Mouse (Mus musculus) midbrain, postnatal 0 days (tissue): ENCODE measurements around the gene Spata22. TPM values are rescaled to one million over a fixed set of nuclear protein-coding genes. Genes with fewer than 3 reads are reported as not detected.

Experiments
- ATAC-seq: fragments of 200-750 bp; cut with Nextera tagmentation; 2 replicates; pipeline ENCODE4 v1.8.0; 2017; ENCODE audit warnings: moderate number of reproducible peaks, mild to moderate bottlenecking, moderate TSS enrichment, moderate library complexity; ENCODE audit not compliant: low FRiP score
- DNase-seq: peaks from one replicate; pipeline ENCODE4 v3.0.0-alpha.2; 2015; ENCODE audit warnings: low spot score
- H3K27ac ChIP-seq: fragments of 300-500 bp; sonication (generic); 2 replicates; pipeline ENCODE4 v1.5.1; 2014; ENCODE audit warnings: low read depth, mild to moderate bottlenecking, low read length, mixed read lengths
- H3K27me3 ChIP-seq: fragments of 300-500 bp; sonication (generic); 2 replicates; pipeline ENCODE4 v1.6.1; 2014; ENCODE audit warnings: low read length, control low read depth, mixed read lengths; ENCODE audit not compliant: insufficient read depth
- H3K36me3 ChIP-seq: fragments of 300-500 bp; sonication (generic); 2 replicates; pipeline ENCODE4 v1.6.1; 2014; ENCODE audit warnings: low read length, control low read depth, mixed read lengths; ENCODE audit not compliant: insufficient read depth
- H3K4me1 ChIP-seq: fragments of 300-500 bp; sonication (generic); 2 replicates; pipeline ENCODE4 v1.6.1; 2014; ENCODE audit warnings: mild to moderate bottlenecking, control low read depth, antibody characterized with exemption, low read length, mixed read lengths; ENCODE audit not compliant: insufficient read depth
- H3K4me2 ChIP-seq: fragments of 300-500 bp; sonication (generic); 2 replicates; pipeline ENCODE4 v1.6.1; 2014; ENCODE audit warnings: low read depth, mild to moderate bottlenecking, low read length, mixed read lengths; ENCODE audit not compliant: poor library complexity, severe bottlenecking
- H3K4me3 ChIP-seq: fragments of 300-500 bp; sonication (generic); 2 replicates; pipeline ENCODE4 v1.5.1; 2014; ENCODE audit warnings: low read depth, mild to moderate bottlenecking, low read length, moderate library complexity
- H3K9ac ChIP-seq: fragments of 300-500 bp; sonication (generic); replicated peaks from 2 replicates; pipeline ENCODE4 v1.6.1; 2014; ENCODE audit warnings: mild to moderate bottlenecking, low read length, moderate library complexity, mixed read lengths; ENCODE audit not compliant: poor library complexity, severe bottlenecking
- H3K9me3 ChIP-seq: fragments of 300-500 bp; sonication (generic); 2 replicates; pipeline ENCODE4 v1.6.1; 2016; ENCODE audit warnings: low read length, control low read depth
- CTCF ChIP-seq: IDR thresholded peaks from 2 replicates; pipeline ENCODE4 v1.5.1; 2016; ENCODE audit warnings: antibody characterized with exemption, mild to moderate bottlenecking
- WGBS: fragments of 180-500 bp; shearing (Covaris S2); extraction: QIAGEN DNeasy Blood & Tissue Kit; methylation state at CpG from one replicate; pipeline ENCODE4 v1.1.7; 2014; 5-methylcytosine and 5-hydroxymethylcytosine counted together
- polyA plus RNA-seq: library from polyadenylated mRNA; unstranded; fragments of >200 nt; fragmentation: Nextera tagmentation; extraction: Ambion mirVana; gene quantifications from 2 replicates; pipeline ENCODE4 v1.2.1, GENCODE M21; 2015
- total RNA-seq: library from RNA; depleted of rRNA; stranded (reverse); fragments of >200 nt; gene quantifications from 2 replicates; pipeline ENCODE4 v1.2.3, GENCODE M21; 2014; rRNA removed

The Spata22 gene
- total RNA-seq (not detected in 2 replicates), polyA plus RNA-seq (0.16 and 0.31 TPM in 2 replicates)

DNA sequence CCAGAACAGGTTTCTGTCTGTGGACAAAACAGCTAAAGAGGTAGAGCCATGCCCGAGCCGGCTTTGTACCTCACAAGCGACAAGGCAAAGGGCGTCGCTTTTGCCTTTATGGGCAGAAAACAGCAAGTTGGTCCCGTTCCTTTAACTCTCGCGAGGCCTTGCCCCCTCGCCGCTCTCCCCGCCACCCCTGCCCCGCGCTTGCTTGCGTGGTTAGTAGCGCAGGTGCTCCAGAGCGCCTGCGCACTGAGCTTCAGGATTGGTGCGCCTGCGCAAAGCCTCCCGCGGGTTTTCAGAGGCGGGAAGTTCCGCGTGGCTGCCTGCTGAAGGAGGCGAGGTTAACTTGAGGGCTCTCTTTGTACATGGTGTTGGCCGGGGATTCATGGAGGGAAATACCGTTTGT lies at the start of gene Spata22, which contains the start of the genes Aspa and Gm49340:
TSS of gene Spata22 (plus strand) at position 300 of the 400 bp plus-strand sequence.
TSS of gene Aspa (minus strand) at position 155 of the 400 bp plus-strand sequence.
TSS of gene Gm49340 (plus strand) at position 300 of the 400 bp plus-strand sequence.
- H3K36me3 ChIP-seq = no peaks in the 10 kb centered on the region

DNA sequence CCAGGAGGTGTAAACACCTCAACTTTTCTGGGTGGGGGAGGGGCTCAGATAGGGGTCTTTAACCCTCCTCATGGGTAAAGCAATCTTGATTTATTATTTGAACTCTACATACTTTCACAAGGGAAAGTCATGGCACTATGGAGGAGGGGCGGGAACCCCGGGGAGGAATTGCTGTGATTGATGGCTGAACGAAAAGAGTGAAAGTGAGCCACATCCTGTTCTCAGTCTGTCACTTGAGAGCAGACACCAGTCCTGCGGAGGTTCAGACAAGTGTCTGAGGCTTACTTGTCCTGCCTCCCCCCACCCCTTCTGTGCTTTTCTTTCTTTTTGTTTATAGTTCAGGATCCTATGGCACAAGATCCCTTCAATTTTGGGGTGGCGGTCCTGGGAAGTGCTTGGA lies 48.8 kb upstream of the Spata22 start:
- H3K27ac ChIP-seq = no peak overlapping the region
- no peaks in the 10 kb centered on the region for H3K9me3 ChIP-seq
- ATAC-seq (no peak), DNase-seq (no peak)
- WGBS = 75% methylated on average over 5 of the region's 5 CpGs
- no peak for TF ChIP-seq CTCF
- no peaks in the 10 kb centered on the region for H3K36me3 ChIP-seq
- H3K4me1 ChIP-seq = no peaks in the 10 kb centered on the region
- no peak overlapping the region for H3K4me3 ChIP-seq
- H3K4me2 ChIP-seq = peak overlapping the region; percentile 50
- no peaks in the 10 kb centered on the region for H3K27me3 ChIP-seq
- H3K9ac ChIP-seq = no peak overlapping the region

More for the DNA sequence above, at the start of gene Spata22, which contains the start of the genes Aspa and Gm49340:
- 86% methylated on average over 27 of the region's 27 CpGs for WGBS
- no peak for DNase-seq
- Histone ChIP-seq H3K4me3 (no peak within 1 kb of the TSS), H3K27ac (no peak within 1 kb of the TSS), H3K27me3 (no peaks in the 10 kb centered on the region), H3K9ac (no peak within 1 kb of the TSS), H3K9me3 (no peaks in the 10 kb centered on the region), H3K4me2 (no peak within 1 kb of the TSS), H3K4me1 (no peaks in the 10 kb centered on the region)
- no peak for ATAC-seq
- no peak for TF ChIP-seq CTCF

DNA sequence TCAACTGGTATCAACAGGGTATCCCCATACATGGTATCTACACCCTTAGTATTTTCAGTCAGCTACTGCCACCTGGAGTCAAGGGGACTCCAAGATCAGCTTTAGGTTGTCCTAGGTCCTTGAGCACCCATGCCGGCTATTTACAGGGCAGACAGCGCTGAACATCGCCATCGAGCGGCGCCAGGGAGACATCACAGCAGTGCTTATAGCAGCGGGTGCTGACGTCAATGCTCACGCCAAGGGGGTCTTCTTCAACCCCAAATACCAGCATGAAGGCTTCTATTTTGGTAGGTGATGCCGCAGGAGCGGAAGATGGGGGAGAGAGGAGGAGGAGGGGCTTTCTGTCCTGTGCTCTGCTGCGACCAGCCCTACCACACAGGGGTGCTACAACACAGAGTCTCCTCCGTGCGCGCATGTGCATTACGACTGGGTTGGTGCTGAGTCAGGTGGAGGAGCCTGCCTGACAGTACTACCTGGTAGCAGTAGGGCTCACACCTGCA lies 48.0 kb upstream of the Spata22 start:
- Histone ChIP-seq H3K9me3 (no peaks in the 10 kb centered on the region), H3K4me3 (peak overlapping the region; percentile 35), H3K4me2 (peak overlapping the region; percentile 50), H3K27me3 (no peaks in the 10 kb centered on the region), H3K36me3 (no peaks in the 10 kb centered on the region), H3K27ac (peak overlapping the region; percentile 47), H3K4me1 (no peaks in the 10 kb centered on the region), H3K9ac (peak overlapping the region; percentile 36; the same call in 1 of the 2 replicates)
- peak; percentile 91 for DNase-seq
- WGBS = under 1% methylated on average over 16 of the region's 16 CpGs
- ATAC-seq = peak; percentile 94
- peak; percentile 74 for TF ChIP-seq CTCF

DNA sequence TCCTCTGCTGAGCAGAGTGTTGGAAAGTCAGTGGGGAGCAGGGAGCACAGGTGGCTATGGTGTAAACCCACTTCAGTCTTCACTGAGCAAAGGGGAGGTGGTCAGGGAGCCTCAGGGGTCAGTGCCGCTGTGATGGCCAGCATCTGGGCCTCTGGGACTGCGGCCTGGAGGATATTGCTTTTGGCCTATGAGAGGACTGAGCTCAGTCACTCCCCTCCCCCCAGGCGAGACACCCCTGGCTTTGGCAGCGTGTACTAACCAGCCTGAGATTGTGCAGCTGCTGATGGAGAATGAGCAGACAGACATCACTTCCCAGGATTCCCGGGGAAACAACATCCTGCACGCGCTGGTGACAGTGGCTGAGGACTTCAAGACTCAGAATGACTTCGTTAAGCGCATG lies 46.2 kb upstream of the Spata22 start:
- no peaks in the 10 kb centered on the region for H3K27me3 ChIP-seq
- no peak for TF ChIP-seq CTCF
- DNase-seq (no peak), ATAC-seq (no peak)
- WGBS = 82% methylated on average over 9 of the region's 9 CpGs
- no peak overlapping the region for H3K4me3 ChIP-seq
- H3K9ac ChIP-seq = no peak overlapping the region
- H3K36me3 ChIP-seq = no peaks in the 10 kb centered on the region
- no peak overlapping the region for H3K4me2 ChIP-seq
- no peak overlapping the region for H3K27ac ChIP-seq
- no peaks in the 10 kb centered on the region for H3K9me3 ChIP-seq
- no peaks in the 10 kb centered on the region for H3K4me1 ChIP-seq

DNA sequence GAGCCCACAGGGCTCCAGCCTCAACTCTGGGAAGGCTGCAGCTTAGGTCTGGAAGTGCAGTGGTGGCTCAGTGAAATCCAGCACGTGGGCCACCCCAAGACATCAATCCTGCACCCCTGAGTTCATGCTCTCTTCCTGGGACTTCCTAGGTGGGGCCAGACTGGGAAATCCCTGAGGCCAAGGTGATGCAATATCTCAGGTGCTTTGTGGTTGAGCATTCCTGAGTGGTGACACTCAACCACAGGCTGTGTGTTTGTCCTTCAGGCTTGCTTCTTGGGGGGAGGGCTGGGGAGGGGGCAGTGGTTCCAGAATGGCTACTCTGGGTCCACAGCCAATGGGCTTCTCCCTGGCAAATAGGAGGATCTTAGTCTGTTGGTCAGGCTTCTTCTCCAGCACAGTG lies 45.6 kb upstream of the Spata22 start:
- Histone ChIP-seq H3K4me3 (no peak overlapping the region), H3K36me3 (no peaks in the 10 kb centered on the region), H3K9ac (no peak overlapping the region), H3K4me2 (no peak overlapping the region), H3K9me3 (no peaks in the 10 kb centered on the region), H3K4me1 (no peaks in the 10 kb centered on the region), H3K27ac (no peak overlapping the region), H3K27me3 (no peaks in the 10 kb centered on the region)
- WGBS = 53% methylated on average over 1 of the region's 1 CpGs
- no peak for TF ChIP-seq CTCF
- no peak for DNase-seq
- ATAC-seq = no peak

DNA sequence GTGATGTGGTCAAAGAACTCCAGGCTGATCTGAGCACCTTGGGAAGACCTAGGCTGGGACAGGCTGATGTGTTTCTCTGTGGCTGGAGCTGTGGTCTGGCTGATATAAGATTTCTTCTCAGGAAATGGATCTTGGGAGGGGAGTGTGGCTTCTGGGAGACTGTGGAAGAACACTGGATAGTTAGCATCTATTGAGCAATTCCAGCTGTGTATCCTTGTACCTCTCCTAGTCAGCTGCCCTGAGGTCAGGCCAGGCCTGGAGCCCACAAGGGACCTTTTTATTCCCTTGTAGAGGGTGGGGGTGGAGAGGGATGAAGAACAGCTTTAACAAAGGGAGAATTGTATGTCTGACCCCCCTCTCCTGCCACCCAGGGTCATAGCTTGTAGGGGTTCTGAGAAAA lies 45.2 kb upstream of the Spata22 start:
- ATAC-seq (no peak), DNase-seq (no peak)
- Histone ChIP-seq H3K27me3 (no peaks in the 10 kb centered on the region), H3K9ac (no peak overlapping the region), H3K36me3 (no peaks in the 10 kb centered on the region), H3K27ac (no peak overlapping the region), H3K4me3 (no peak overlapping the region), H3K9me3 (no peaks in the 10 kb centered on the region), H3K4me2 (no peak overlapping the region), H3K4me1 (no peaks in the 10 kb centered on the region)
- TF ChIP-seq CTCF = no peak
